Comparison of ENCODE assay signal across 16 mouse cellular contexts in genomic region chr3:65115164-65115563, GRCm38 (mm10). TPM values are rescaled to one million over a fixed set of nuclear protein-coding genes. Genes with fewer than 3 reads are reported as not detected.
"Had no signal": no experiment of that assay in that cellular context is flagged by ENCODE, and none has a peak within 500 bp of the region (broad histone marks: within the 10 kb centered on the region; RNA-seq: fewer than 3 reads in every experiment).

No protein-coding gene starts in this region.

- H3K4me3 ChIP-seq: liver, embryonic 13.5 days had no signal

- H3K27ac ChIP-seq: liver, embryonic 13.5 days; stomach, postnatal 0 days had no signal

- ATAC-seq: inflammation-experienced regulatory T-cells, adult 6 months; intestine, embryonic 16.5 days had no signal

- DNase-seq: kidney, adult 18-20 months; kidney, adult 9 months; kidney, postnatal 14 days; kidney, postnatal 4 days; layer of hippocampus, postnatal 36 days; liver, embryonic 13.5 days; lung, adult 2 months; lung, postnatal 14 days; lung, postnatal 4 days; midbrain, embryonic 14.5 days; right cerebral cortex, postnatal 14 days; thymus, postnatal 25 days had no signal

RNA-seq across cellular contexts. Expression of gene Kcnab1, which starts 6.0 kb away (rescaled TPM):
- total RNA-seq: megakaryocyte-erythroid progenitor cell, adult 5-6 weeks had no signal
